Mouse (Mus musculus): ENCODE results near the gene Sike1.

Gene Sike1

DNA sequence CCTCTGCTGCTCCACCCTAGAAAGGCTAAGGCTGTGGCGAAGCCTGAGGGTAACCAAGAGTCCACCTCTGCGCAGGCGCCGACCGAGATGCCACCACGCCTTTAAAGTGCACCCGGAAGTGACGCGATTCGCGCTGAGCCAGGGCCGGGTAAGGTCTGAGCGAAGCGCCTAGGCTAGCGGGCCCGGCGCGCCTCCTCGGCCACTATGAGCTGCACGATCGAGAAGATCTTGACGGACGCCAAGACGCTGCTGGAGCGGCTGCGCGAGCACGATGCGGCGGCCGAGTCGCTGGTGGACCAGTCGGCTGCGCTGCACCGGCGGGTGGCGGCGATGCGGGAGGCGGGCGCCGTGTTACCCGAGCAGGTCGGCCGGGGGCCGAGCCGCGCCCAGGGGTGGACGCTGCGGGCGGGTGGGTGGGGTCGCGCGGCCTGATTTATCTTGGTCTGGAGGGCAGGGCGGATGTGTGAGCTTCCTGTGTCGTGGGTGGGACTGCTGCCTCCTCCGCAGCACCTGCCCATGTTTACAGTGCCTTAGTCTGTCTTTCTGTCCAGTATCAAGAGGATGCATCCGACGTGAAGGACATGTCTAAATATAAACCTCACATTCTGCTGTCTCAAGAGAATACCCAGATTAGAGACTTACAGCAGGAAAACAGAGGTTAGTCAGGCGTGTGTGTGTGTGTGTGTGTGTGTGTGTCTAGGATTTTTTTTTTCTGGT is at the start of gene Sike1:
Gene Sike1 (plus strand): TSS at position 104 of the 717 bp plus-strand sequence.
- DNase-seq (ENCODE audit: low spot score in 2 of 2), result peak; percentile 96 to 98

DNA sequence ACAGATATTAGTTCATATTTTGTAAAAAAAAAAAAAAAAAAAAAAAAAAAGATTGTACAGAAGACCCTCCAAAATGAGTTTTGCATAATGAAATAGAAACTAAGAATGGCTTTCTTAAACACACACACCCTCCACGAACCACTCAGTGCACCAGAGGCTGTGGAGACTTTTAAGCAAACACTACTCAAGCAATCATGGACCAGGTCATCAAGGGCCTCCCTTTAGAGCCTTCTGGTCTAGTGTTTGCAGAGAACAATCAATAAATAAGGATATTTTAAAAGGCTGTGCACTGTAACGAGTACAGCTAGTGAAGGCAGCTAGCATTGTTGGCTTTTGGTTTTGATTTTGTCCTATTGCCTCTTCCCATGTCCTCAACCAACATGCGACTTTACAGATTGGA is 49.2 kb upstream of the Sike1 start:
- no peak for DNase-seq (ENCODE audit: low spot score in 2 of 2)

DNA sequence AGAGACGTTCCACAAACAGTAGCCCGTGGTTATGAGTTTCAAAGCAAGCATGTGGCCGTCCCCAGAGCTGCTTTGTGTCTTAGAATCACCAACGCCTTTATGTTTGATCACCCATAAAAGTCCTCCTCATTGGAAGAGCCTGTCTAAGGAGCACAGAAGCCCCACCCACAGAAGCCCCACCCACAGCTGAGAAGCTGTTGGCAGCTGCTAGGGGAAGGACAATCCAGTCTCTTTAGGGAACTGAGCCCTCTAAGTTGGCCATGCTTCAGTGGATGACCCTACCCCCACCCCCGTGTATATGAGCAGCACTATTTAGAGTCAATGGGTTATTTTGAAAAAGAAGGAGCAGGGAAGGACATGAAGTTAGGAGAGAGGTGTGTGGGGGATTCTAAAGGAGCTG is 48.6 kb upstream of the Sike1 start:
- peak in 1 of 2 experiments; percentile 27 for DNase-seq (ENCODE audit: low spot score in 2 of 2)

DNA sequence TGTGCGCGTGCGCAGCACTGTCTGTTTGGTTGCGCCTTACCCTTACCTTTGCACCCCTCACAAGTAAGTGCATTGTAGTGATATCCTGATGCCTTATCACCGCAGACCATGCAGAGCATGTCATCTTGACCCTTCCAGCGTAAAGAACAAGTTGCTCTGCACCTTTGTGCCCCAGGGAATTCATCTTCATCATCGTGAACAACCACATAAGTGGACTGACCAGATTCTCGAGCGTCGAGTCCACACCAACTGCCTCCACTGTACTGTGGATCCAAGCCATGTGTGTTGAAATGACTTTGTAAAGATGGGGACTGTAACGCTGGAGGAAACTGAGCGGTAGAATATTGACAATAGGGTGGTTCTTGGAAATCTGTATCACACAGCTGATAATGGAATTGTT is 41.0 kb upstream of the Sike1 start:
- no peak for DNase-seq (ENCODE audit: low spot score in 2 of 2)

DNA sequence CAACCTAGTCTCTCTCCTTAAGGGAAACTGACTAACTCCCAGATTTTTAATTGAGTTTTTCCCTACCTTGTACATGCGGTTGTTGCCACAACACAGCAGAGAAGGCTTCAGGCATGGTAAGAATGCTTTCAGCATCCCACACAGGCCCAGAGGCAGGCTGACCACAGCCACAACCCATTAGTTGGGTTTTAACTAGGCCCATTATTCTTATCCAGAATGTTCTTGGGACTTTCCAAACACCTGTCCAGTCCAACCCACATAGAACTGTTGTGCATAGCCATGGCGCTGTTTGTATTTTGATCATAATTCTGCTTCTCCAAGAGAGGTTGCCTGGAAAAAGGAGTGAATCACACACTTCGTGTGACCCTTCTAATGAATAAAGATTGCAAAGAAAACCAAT is 40.4 kb upstream of the Sike1 start:
- no peak for DNase-seq (ENCODE audit: low spot score in 2 of 2)

DNA sequence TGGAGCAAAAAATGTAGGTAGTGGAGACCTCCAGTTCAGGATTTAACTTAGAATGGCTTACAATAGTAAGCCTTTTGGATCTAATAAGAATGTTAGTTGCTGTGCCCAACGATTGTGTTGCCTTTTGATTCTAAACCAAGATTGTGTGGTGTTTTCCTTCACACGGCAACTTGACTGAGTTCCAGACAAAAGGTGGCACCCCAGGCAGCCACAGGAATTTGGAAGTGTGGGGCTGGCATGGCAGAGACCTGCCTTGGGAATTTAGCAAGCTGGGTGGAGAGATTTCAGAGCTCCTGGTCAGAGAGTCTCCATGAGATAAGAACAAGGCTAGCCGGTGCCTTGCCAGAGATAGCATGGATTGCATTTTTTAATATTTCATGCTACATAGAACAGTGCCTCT is 39.9 kb upstream of the Sike1 start:
- DNase-seq (ENCODE audit: low spot score in 2 of 2), result no peak

DNA sequence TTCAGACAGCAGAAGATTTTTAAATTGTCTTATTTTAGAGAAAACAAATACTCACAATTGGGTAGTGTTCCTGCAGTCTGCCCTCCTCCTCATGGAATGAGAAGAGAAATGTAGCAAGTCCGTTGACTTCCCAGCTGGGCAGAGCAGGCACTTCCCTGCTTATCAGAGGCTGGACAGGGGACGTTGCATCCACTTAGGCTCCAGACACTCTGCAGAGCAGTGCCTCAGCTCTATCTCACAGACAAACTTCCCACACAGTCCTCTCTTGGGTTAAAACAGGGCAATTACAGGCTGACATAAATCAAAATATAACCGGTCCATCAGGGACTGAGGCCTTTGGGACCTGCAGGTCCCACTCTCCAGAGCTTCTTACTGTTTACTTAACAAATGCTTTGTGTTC is 31.5 kb upstream of the Sike1 start, which contains the start of gene Nr1h5:
Gene Nr1h5 (minus strand): TSS at position 101 of the 400 bp plus-strand sequence.
- DNase-seq (ENCODE audit: low spot score in 2 of 2), result no peak

DNA sequence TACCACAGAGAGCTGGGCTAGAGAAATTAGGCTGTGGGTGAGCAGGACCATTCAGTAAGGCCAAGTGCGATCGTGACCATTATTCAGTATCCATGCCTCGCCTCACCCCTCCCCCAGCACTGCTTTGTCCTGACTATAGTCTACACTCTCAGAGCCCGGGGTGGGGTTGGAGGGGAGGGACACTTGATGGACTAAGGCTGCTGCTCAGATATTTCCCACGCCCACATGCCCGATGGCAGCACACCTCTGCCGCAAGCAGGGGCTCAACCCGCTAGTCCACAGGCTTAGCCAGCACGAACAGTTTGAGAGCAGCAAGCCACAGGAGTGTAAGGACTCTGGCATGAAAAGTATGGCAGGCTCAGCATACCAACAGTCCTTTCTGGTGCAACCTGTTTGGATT is 25.4 kb upstream of the Sike1 start:
- DNase-seq (ENCODE audit: low spot score in 2 of 2), result no peak

DNA sequence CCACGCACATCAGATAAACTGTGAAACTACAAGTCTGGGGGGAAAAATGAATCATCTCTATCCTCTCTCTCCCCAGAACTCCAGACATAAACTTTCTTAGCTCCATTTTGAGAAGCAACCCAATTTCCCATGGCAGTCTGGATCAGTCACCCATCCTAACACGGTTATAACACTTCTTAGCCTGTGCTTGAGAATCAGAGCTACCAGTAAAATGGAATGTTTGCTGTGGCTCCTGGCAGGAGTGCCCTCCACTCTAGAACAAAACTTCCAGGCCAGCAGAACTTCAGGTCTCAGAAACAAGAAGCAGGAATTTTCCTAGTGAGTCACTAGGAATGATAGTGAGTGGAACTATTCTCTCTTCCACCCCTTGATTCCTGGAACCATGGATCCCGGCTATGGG is 25.0 kb upstream of the Sike1 start:
- DNase-seq (ENCODE audit: low spot score in 2 of 2), result no peak

DNA sequence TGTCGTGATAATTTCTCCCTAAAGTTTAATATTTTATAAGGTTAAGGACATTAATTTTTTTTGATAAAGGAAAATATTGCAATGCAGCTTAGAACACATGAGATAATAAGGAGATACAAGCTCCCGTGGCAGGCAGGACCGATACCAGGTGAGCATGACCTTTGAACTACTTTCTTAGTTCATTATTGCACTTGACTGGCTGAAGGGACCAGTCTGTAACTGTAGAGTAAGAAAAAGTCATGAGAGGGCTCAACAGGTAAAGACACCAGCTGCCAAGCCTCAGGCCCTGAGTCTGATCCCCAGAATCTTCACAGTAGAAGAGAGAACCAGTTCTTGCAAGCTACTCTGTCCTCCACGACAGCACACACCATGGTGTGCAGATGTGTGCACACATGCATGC is 18.6 kb upstream of the Sike1 start:
- DNase-seq (ENCODE audit: low spot score in 2 of 2), result no peak

DNA sequence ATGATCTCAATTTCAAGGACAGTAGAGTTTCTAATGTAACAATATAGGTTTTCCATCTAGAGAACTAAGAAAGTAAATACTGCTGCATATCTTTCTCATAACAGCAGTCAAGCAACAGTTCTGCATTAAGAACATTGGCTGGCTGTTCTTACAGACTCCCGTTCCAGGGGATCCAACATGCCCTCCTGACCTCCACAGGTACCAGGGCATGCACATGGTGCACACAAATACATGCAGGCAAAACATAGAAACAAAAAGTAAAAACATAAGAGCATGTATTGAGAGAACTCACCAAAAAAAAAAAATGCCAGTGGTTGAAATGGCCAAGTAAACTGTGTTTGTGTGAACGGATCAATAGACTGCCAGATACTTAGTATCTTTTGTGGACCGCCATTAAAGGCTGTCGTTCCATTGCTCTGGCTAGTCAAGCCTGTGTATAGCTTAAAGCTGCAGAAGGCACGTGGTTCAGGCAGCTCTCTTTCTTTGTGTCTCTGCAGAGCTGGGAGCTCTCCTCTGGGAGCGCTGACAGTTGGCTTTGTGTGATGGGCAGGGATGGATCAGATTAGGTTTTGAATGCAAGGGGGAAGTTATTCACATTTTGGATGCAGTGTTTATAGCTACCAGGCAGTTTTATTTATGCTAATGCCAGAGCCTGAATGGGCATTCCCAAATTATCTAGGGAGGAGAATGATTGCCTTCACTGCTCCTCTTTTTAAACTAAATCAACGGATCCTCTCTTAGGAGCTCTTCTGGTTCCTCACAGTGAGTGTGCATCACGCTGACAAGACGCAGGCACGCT is 15.8 kb upstream of the Sike1 start:
- DNase-seq (ENCODE audit: low spot score in 2 of 2), result no peak

DNA sequence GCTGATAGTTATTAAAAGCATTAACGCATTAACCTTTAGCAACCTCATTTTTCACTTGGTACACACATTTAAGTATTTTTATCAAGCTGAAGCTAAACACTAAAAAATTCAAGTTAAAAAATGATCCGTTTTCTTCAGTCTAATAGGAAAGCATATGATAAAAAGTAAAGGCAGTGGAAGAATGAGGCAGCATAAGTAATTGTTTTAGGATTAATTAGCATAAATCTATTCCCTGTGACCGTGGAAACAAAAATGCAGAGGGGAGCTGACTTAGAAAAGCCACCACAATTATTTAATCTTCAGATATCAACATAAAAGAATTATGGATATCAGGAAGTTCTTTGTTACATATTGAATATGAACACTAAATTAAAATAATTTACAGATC is 15.2 kb upstream of the Sike1 start:
- DNase-seq (ENCODE audit: low spot score in 2 of 2), result no peak

DNA sequence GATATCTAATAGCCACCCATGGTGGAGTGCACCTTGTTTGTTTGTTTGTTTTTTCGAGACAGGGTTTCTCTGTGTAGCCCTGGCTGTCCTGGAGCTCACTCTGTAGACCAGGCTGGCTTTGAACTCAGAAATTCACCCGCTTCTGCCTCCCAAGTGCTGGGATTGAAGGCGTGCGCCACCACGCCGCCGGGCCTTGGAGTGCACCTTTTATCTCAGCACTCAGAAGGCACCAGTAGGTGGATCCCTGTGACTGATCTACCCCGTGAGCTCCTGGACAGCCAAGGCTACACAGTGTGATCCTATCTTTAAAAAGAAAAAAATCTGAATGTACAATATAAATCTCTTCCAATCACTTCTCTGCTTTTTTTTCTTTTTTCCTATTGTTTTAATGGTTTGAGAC is 4.5 kb upstream of the Sike1 start:
- DNase-seq (ENCODE audit: low spot score in 2 of 2), result no peak

DNA sequence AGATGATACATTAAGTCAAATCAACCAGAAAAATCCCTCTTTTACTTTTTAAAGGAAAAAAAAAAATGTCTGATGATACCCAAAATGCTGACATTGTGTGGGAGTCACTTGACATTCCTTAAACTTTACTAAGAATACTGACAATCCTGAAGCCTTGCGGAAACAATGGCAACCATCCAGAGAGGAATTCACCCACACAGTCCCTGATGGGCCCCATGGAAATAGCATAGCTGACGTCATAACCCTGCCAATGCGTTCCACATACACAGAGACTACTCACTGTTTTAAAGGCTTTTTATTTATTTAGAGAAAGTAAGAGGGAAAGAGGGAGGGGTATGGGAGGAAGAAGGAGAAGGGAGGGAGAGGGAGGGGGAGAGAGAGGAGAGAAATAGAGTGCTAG is 2.6 kb upstream of the Sike1 start:
- DNase-seq (ENCODE audit: low spot score in 2 of 2), result no peak

DNA sequence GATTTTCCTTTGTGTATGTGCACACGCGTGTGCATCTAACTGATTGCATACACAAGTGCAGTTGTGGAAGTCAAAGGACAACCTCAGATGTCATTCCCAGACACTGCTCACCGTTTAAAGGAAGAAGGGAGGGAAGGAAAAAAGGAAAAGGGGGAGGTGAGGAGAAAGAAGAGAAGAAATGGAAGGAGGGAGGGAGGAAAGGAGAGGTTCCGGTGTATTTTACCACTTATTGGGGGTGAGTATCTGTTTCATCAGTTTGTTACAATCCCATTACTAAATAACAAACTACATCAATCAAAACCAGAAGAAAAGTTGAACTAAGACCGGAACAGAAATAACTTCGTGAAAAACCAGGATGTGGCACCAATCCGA is 289 bp upstream of the Sike1 start:
- no peak for DNase-seq (ENCODE audit: low spot score in 2 of 2)

DNA sequence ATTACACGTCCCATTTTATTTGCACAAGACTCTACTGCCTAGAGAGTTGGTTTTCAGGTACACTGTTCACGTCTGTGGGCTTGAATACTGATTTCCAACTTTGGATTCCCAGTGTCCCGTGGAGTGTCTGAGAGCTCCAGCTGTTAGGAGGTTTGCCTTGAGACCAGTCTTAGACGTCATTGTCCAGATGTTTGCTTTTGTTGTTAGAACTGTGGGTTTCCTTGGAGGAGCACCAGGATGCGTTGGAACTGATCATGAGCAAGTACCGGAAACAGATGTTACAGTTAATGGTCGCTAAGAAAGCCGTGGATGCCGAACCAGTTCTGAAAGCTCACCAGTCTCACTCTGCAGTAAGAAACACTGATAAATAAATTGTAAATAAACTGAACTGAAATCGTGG is 1.5 kb downstream of the Sike1 start:
- DNase-seq (ENCODE audit: low spot score in 2 of 2), result no peak

DNA sequence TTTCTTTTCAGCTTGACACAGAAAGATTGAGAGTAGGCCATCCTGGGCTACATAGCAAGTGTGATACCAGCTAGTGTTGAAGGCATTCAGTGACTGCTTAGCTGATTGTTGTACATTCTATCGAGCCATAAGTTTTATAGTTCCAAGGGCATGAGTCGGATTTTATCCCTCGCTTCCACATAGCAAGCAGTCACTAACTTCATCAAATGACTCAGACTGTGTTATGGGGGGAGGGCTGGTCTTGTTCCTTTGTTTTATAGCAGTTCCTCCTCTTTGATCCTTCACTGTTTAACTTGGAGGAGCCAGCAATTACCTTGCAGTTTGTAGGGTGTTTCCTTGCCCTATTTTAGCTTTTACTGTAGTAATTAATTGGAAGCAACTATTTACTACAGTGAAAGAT is 2.1 kb downstream of the Sike1 start:
- DNase-seq (ENCODE audit: low spot score in 2 of 2), result no peak

DNA sequence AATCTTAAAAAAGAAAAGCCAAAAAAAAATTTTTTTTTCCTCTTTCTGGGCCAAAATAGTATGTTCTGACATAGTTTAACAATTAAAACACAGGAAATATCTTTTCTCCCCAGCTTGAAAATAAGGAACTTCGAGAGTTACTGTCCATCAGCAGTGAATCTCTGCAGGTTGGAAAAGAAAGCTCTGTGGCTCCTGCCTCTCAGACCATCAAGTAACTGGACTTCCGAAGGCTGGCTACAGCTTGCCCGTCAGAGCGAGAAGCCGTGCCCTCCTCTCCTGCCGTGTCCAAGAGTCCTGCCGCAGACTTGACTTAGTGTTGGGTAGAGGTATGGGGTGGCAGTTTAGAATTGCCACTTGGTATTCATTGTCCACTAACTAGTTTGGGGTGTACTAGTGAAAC is 6.1 kb downstream of the Sike1 start:
- no peak for DNase-seq (ENCODE audit: low spot score in 2 of 2)

DNA sequence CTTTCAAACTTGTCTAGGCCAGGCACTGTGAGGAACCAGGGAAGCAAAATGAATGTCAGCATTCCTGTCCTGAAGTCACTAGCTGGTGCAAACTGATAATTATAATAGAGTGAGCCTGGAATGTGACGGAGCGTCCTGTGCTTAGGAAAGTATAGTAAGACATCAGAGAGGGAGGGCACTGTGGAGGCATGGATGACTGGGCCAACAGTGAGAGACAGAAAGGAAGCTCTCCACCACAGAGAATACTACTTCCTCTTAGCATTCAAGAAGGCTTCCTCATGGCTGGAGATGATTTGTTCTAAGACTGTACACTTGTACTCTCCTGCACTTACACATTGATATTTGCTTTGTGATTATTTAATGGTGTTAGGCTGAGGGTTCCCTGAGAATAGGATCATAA is 21.8 kb downstream of the Sike1 start:
- DNase-seq (ENCODE audit: low spot score in 2 of 2), result peak in 1 of 2 experiments; percentile 46

DNA sequence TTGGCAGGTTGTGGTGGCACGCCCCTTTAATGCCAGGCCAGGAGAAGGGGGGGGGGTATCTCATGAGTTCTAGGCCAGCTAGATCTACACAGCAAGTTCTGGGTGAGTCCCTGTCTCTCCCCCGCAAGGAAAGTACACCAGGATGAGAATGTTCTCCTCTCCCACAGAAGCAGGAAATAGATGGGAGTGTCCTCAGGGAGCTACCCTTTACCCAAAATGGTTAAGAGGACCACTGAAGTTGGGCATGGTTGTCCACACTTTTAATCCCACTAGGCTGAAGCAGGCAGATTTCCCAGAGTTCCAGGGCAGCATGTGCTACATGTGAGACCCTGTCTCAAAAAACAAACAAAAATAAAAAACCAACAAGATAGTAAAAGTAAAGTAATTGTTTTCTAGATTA is 24.0 kb downstream of the Sike1 start:
- no peak for DNase-seq (ENCODE audit: low spot score in 2 of 2)

DNA sequence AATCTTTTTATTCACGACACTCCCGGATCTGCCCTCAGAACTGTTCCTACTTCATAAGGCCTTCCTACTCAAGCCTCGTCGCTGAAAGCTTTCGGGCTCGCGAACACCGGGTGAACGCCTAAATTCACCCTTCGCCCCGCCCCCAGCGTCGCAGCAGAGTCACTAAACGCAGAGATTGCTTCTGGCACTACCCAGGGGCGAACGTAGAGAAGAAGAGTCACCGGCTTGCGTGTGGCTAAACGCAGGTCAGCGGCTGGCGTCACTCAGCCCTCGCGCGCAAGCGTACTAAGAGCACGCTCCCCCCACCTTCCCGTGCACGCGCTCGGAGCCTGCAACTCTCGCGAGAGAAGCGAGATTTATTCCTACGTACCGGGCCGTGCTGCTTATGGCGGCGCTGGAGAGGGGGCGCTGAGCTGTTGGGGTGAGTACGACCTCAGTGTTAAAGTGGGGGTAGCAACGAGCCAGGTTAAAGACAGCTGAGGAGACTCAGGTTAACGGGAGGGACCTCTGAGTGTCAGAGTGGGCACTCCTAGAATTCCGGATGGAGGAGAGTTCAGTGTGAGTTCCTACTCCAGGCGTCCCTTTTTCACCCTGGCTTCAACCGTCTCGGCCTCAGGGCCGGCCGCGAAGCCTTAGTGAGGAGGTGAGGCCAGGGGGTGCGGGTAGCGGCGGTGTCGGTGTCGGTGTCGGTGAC is 24.9 kb downstream of the Sike1 start, which contains the start of gene Csde1:
Gene Csde1 (plus strand): TSS at position 178 of the 694 bp plus-strand sequence.
- peak; percentile 97 to 98 for DNase-seq (ENCODE audit: low spot score in 2 of 2)

DNA sequence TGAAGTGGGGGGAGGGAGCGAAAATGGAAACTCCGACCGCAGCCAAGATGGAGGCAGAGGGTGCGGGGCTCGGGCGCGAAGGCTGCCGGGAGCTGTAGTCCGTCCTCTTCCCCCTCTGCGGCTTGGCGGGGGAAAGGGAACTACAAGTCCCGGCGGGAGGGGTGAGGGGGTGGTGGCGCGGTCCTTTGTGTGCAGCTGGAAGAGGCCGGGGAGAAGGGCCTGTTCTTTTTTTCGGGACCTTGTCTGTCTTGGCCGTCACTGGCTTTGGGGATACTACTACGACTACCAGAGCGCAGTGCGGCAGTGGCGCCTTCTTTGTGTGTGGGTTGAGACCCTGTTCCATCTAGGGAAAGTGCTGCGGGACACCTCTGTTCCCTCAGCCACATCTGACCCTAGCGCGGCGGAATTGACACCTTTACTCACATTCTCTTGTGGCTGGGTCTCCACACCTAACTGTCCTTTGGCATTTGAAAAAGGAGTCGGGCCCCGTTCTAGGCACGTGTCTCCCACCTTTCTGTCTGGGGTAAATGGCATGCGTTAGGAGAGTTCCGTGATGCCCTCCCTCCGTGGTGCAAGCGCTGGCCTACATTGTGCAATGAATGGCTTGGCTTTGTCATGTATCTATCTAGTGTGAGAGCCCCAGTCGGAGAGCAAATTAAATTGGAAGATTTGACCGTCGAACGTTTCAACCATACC is 25.6 kb downstream of the Sike1 start:
- peak in 1 of 2 experiments; percentile 87 for DNase-seq (ENCODE audit: low spot score in 2 of 2)

All from natural killer cell, adult 2 months (primary cell).